Comparison of ENCODE assay signal across 12 mouse cellular contexts in genomic region chr12:54196881-54197280, GRCm38 (mm10). TPM values are rescaled to one million over a fixed set of nuclear protein-coding genes. Genes with fewer than 3 reads are reported as not detected.
DNase-seq lines count a peak whose midpoint lies in the region; ATAC-seq lines count a peak whose summit lies in the region.
"Had no signal": no experiment of that assay in that cellular context is flagged by ENCODE, and none has a peak within 500 bp of the region (broad histone marks: within the 10 kb centered on the region; RNA-seq: fewer than 3 reads in every experiment).

No protein-coding gene starts in this region.

- WGBS in heart, embryonic 15.5 days, result 83% methylated on average over 8 of the region's 8 CpGs
- 82% methylated on average over 8 of the region's 8 CpGs for WGBS in heart, embryonic 11.5 days (ENCODE audit: insufficient replicate concordance)
- 75% methylated on average over 8 of the region's 8 CpGs for WGBS in lung, embryonic 15.5 days
- WGBS in embryonic facial prominence, embryonic 14.5 days, result 72% methylated on average over 8 of the region's 8 CpGs
- 77% methylated on average over 8 of the region's 8 CpGs for WGBS in intestine, embryonic 14.5 days

- ATAC-seq in heart, embryonic 15.5 days (replicated peaks; ENCODE audit: insufficient number of reproducible peaks, insufficient read depth, low FRiP score, low read depth), result no peak
- ATAC-seq in heart, embryonic 11.5 days (replicated peaks; ENCODE audit: insufficient number of reproducible peaks, low FRiP score, low TSS enrichment), result no peak
- no peak for ATAC-seq in lung, embryonic 15.5 days (ENCODE audit: borderline replicate concordance, extremely low read depth, low FRiP score, low TSS enrichment)
- ATAC-seq in embryonic facial prominence, embryonic 14.5 days (ENCODE audit: low read depth), result no peak
- no peak for ATAC-seq in intestine, embryonic 14.5 days (replicated peaks; ENCODE audit: low FRiP score, low TSS enrichment, low read depth)

- peaks cover 54% of the 10 kb centered on the region for H3K4me1 ChIP-seq in heart, embryonic 15.5 days (replicated peaks)
- peaks cover 13% of the 10 kb centered on the region for H3K4me1 ChIP-seq in heart, embryonic 11.5 days (ENCODE audit: control insufficient read depth, insufficient read depth, low read length)
- peaks cover 56% of the 10 kb centered on the region for H3K4me1 ChIP-seq in lung, embryonic 15.5 days
- peaks cover 51% of the 10 kb centered on the region for H3K4me1 ChIP-seq in embryonic facial prominence, embryonic 14.5 days (ENCODE audit: control insufficient read depth, insufficient read depth, low read length)
- H3K4me1 ChIP-seq in intestine, embryonic 14.5 days (replicated peaks; ENCODE audit: control insufficient read depth, insufficient read depth, low read length), result peaks cover 50% of the 10 kb centered on the region

- no peaks in the 10 kb centered on the region for H3K9me3 ChIP-seq in heart, embryonic 15.5 days (replicated peaks)
- H3K9me3 ChIP-seq in heart, embryonic 11.5 days (replicated peaks; ENCODE audit: control insufficient read depth, low read length), result no peaks in the 10 kb centered on the region
- H3K9me3 ChIP-seq in lung, embryonic 15.5 days, result no peaks in the 10 kb centered on the region
- H3K9me3 ChIP-seq in embryonic facial prominence, embryonic 14.5 days (ENCODE audit: control insufficient read depth, low read length), result no peaks in the 10 kb centered on the region
- no peaks in the 10 kb centered on the region for H3K9me3 ChIP-seq in intestine, embryonic 14.5 days (ENCODE audit: control insufficient read depth, low read length)

- H3K9ac ChIP-seq in heart, embryonic 15.5 days, result no peak overlapping the region
- H3K9ac ChIP-seq in heart, embryonic 11.5 days (ENCODE audit: low read depth, low read length), result no peak overlapping the region
- no peak overlapping the region for H3K9ac ChIP-seq in lung, embryonic 15.5 days
- H3K9ac ChIP-seq in embryonic facial prominence, embryonic 14.5 days (ENCODE audit: low read depth, low read length), result no peak overlapping the region
- H3K9ac ChIP-seq in intestine, embryonic 14.5 days (ENCODE audit: low read length), result no peak overlapping the region

- no peak for DNase-seq in lung, postnatal 25 days (ENCODE audit: low spot score)
- DNase-seq in embryonic facial prominence, embryonic 14.5 days (ENCODE audit: low spot score), result no peak
- no peak for DNase-seq in intestine, embryonic 14.5 days (ENCODE audit: low spot score)
- DNase-seq in right cerebral cortex, postnatal 4 days, result no peak
- no peak for DNase-seq in cerebellum, postnatal 25 days
- DNase-seq: gastrocnemius, postnatal 10 days; heart, postnatal 14 days; lung, postnatal 36 days; right cerebral cortex, postnatal 25 days had no signal

- no peaks in the 10 kb centered on the region for H3K36me3 ChIP-seq in heart, embryonic 15.5 days
- no peaks in the 10 kb centered on the region for H3K36me3 ChIP-seq in heart, embryonic 11.5 days (ENCODE audit: control insufficient read depth, insufficient read depth, low read length)
- H3K36me3 ChIP-seq in lung, embryonic 15.5 days, result no peaks in the 10 kb centered on the region
- H3K36me3 ChIP-seq in embryonic facial prominence, embryonic 14.5 days (ENCODE audit: control insufficient read depth, insufficient read depth, low read length), result no peaks in the 10 kb centered on the region
- no peaks in the 10 kb centered on the region for H3K36me3 ChIP-seq in intestine, embryonic 14.5 days (ENCODE audit: control insufficient read depth, insufficient read depth, low read length)

- 0 out of 2 replicates have a peak overlapping the region, but pooled peaks have one; percentile 60 for H3K27ac ChIP-seq in heart, embryonic 15.5 days
- no peak overlapping the region for H3K27ac ChIP-seq in heart, embryonic 11.5 days (ENCODE audit: low read depth, low read length)
- H3K27ac ChIP-seq in lung, embryonic 15.5 days, result no peak overlapping the region
- no peak overlapping the region for H3K27ac ChIP-seq in embryonic facial prominence, embryonic 14.5 days (replicated peaks; ENCODE audit: low read depth, low read length)
- H3K27ac ChIP-seq in intestine, embryonic 14.5 days (ENCODE audit: low read depth), result no peak overlapping the region

- no peak overlapping the region for H3K4me3 ChIP-seq in heart, embryonic 15.5 days
- no peak overlapping the region for H3K4me3 ChIP-seq in heart, embryonic 11.5 days (ENCODE audit: low read depth, low read length)
- no peak overlapping the region for H3K4me3 ChIP-seq in lung, embryonic 15.5 days
- H3K4me3 ChIP-seq in embryonic facial prominence, embryonic 14.5 days (ENCODE audit: low read depth, low read length), result no peak overlapping the region
- H3K4me3 ChIP-seq in intestine, embryonic 14.5 days (ENCODE audit: low read depth, low read length), result no peak overlapping the region

- H3K27me3 ChIP-seq in heart, embryonic 15.5 days, result no peaks in the 10 kb centered on the region
- H3K27me3 ChIP-seq in heart, embryonic 11.5 days (ENCODE audit: control insufficient read depth, insufficient read depth, low read length), result no peaks in the 10 kb centered on the region
- H3K27me3 ChIP-seq in lung, embryonic 15.5 days, result no peaks in the 10 kb centered on the region
- 0 out of 2 replicates have a peak, but pooled peaks cover 1% of the 10 kb centered on the region for H3K27me3 ChIP-seq in embryonic facial prominence, embryonic 14.5 days (replicated peaks; ENCODE audit: control insufficient read depth, insufficient read depth, low read length)
- no peaks in the 10 kb centered on the region for H3K27me3 ChIP-seq in intestine, embryonic 14.5 days (replicated peaks; ENCODE audit: control insufficient read depth, insufficient read depth, low read length)

- peak overlapping the region; percentile 27 for H3K4me2 ChIP-seq in heart, embryonic 15.5 days
- no peak overlapping the region for H3K4me2 ChIP-seq in heart, embryonic 11.5 days
- peak overlapping the region; percentile 14; the same call in 1 of the 2 replicates for H3K4me2 ChIP-seq in lung, embryonic 15.5 days
- H3K4me2 ChIP-seq in embryonic facial prominence, embryonic 14.5 days (ENCODE audit: low read depth, low read length), result 0 out of 2 replicates have a peak overlapping the region, but pooled peaks have one; percentile 14
- H3K4me2 ChIP-seq in intestine, embryonic 14.5 days (ENCODE audit: low read length), result peak overlapping the region; percentile 0; the same call in 1 of the 2 replicates

RNA-seq across cellular contexts. Expression of gene Egln3, which starts 6.8 kb away (rescaled TPM):
- polyA plus RNA-seq in heart, embryonic 15.5 days (2015; fragmentation: Nextera tagmentation; extraction: Ambion mirVana), result 21.1 and 22.5 TPM in 2 replicates
- polyA plus RNA-seq in heart, embryonic 11.5 days (2014; fragmentation: Nextera tagmentation; extraction: Ambion mirVana), result 6.8 and 7.9 TPM in 2 replicates
- polyA plus RNA-seq in lung, embryonic 15.5 days (2015; fragmentation: Nextera tagmentation; extraction: Ambion mirVana), result 21.1 and 21.5 TPM in 2 replicates
- 12.0 and 16.5 TPM in 2 replicates for polyA plus RNA-seq in embryonic facial prominence, embryonic 14.5 days (2014; fragmentation: Nextera tagmentation; extraction: Ambion mirVana)
- 44.9 and 48.1 TPM in 2 replicates for polyA plus RNA-seq in intestine, embryonic 14.5 days (2014; fragmentation: Nextera tagmentation; extraction: Ambion mirVana)
